Mouse (Mus musculus): ENCODE data around the gene Gan. TPM values are rescaled to one million over a fixed set of nuclear protein-coding genes. Genes with fewer than 3 reads are reported as not detected.
A peak's percentile ranks its signal among the peaks of the same experiment; 100 is the strongest.

The Gan gene
- total and polyA plus RNA-seq, 3 experiments, result 1.8 to 11.7 (median 5.0) TPM

- peaks cover 42% of the 10 kb centered on the region for H3K4me1 ChIP-seq (ENCODE audit: insufficient read depth, low read depth, low read length)
- peaks cover 8% of the 10 kb centered on the region; the same call in 1 of the 2 replicates for H3K9me3 ChIP-seq (replicated peaks)
- H3K27me3 ChIP-seq (ENCODE audit: insufficient read depth, low read length), result peaks cover 34% of the 10 kb centered on the region
- H3K36me3 ChIP-seq (replicated peaks), result peaks cover 11% of the 10 kb centered on the region
- TF ChIP-seq GATA2 (IDR thresholded peaks at IDR 0.05; ENCODE audit: borderline replicate concordance, low read depth, low read length) (no peak), GATA1 (IDR thresholded peaks at IDR 0.05; ENCODE audit: borderline replicate concordance, low read length) (no peak), TAL1 (conservative IDR thresholded peaks at IDR 0.05; ENCODE audit: low read depth, low read length) (no peak), CTCF (IDR thresholded peaks at IDR 0.05; ENCODE audit: low read depth, low read length) (no peak)
- DNase-seq (ENCODE audit: low spot score) (no peak), ATAC-seq (ENCODE audit: extremely low read depth, insufficient number of reproducible peaks, low FRiP score, poor library complexity, severe bottlenecking) (no peak)
- H3K4me3 ChIP-seq (ENCODE audit: low read depth, low read length), result no peak overlapping the region
These were observed 96.6 kb downstream of the Gan start for GRCm38 (mm10) chr8:117254496-117254895.

GRCm38 (mm10) chr8:117256292-117256938 is 98.5 kb downstream of the Gan start:
- H3K9me3 ChIP-seq (replicated peaks), result peaks cover 8% of the 10 kb centered on the region; the same call in 1 of the 2 replicates
- TF ChIP-seq GATA1 (IDR thresholded peaks at IDR 0.05; ENCODE audit: borderline replicate concordance, low read length) (no peak), CTCF (IDR thresholded peaks at IDR 0.05; ENCODE audit: low read depth, low read length) (no peak), GATA2 (IDR thresholded peaks at IDR 0.05; ENCODE audit: borderline replicate concordance, low read depth, low read length) (no peak), POLR2AphosphoS5 (IDR thresholded peaks at IDR 0.05; ENCODE audit: insufficient replicate concordance, low read depth, low read length) (no peak), TAL1 (conservative IDR thresholded peaks at IDR 0.05; ENCODE audit: low read depth, low read length) (no peak)
- peaks cover 54% of the 10 kb centered on the region for H3K4me1 ChIP-seq (ENCODE audit: insufficient read depth, low read depth, low read length)
- peaks cover 28% of the 10 kb centered on the region for H3K36me3 ChIP-seq (replicated peaks)
- H3K27me3 ChIP-seq (ENCODE audit: insufficient read depth, low read length), result peaks cover 27% of the 10 kb centered on the region
- DNase-seq (ENCODE audit: low spot score) (peak; percentile 97), ATAC-seq (ENCODE audit: extremely low read depth, insufficient number of reproducible peaks, low FRiP score, poor library complexity, severe bottlenecking) (peak; percentile 69)
- H3K4me3 ChIP-seq (ENCODE audit: low read depth, low read length), result peak overlapping the region; percentile 94

GRCm38 (mm10) chr8:117257029-117257820 is 99.3 kb downstream of the Gan start, which contains the start of gene Cmip:
Cmip (plus strand) TSS chr8:117257064.
- DNase-seq (ENCODE audit: low spot score), result peak; percentile 60
- peaks cover 34% of the 10 kb centered on the region for H3K36me3 ChIP-seq (replicated peaks)
- peak within 1 kb of the TSS; percentile 94 for H3K4me3 ChIP-seq (ENCODE audit: low read depth, low read length)
- H3K27me3 ChIP-seq (ENCODE audit: insufficient read depth, low read length), result peaks cover 24% of the 10 kb centered on the region
- H3K4me1 ChIP-seq (ENCODE audit: insufficient read depth, low read depth, low read length), result peaks cover 62% of the 10 kb centered on the region
- H3K9me3 ChIP-seq (replicated peaks), result peaks cover 8% of the 10 kb centered on the region; the same call in 1 of the 2 replicates
- TF ChIP-seq GATA1 (IDR thresholded peaks at IDR 0.05; ENCODE audit: borderline replicate concordance, low read length) (no peak), POLR2AphosphoS5 (IDR thresholded peaks at IDR 0.05; ENCODE audit: insufficient replicate concordance, low read depth, low read length) (no peak), TAL1 (conservative IDR thresholded peaks at IDR 0.05; ENCODE audit: low read depth, low read length) (no peak), CTCF (IDR thresholded peaks at IDR 0.05; ENCODE audit: low read depth, low read length) (no peak), GATA2 (IDR thresholded peaks at IDR 0.05; ENCODE audit: borderline replicate concordance, low read depth, low read length) (no peak)
- ATAC-seq (ENCODE audit: extremely low read depth, insufficient number of reproducible peaks, low FRiP score, poor library complexity, severe bottlenecking), result no peak

GRCm38 (mm10) chr8:117257821-117258575 is 100.1 kb downstream of the Gan start:
- Histone ChIP-seq H3K4me3 (ENCODE audit: low read depth, low read length) (peak overlapping the region; percentile 94), H3K36me3 (replicated peaks) (peaks cover 34% of the 10 kb centered on the region), H3K4me1 (ENCODE audit: insufficient read depth, low read depth, low read length) (peaks cover 63% of the 10 kb centered on the region), H3K27me3 (ENCODE audit: insufficient read depth, low read length) (peaks cover 18% of the 10 kb centered on the region), H3K9me3 (replicated peaks) (peaks cover 8% of the 10 kb centered on the region; the same call in 1 of the 2 replicates)
- ATAC-seq (ENCODE audit: extremely low read depth, insufficient number of reproducible peaks, low FRiP score, poor library complexity, severe bottlenecking), result no peak
- TF ChIP-seq TAL1 (conservative IDR thresholded peaks at IDR 0.05; ENCODE audit: low read depth, low read length), result no peak
- no peak for TF ChIP-seq CTCF (IDR thresholded peaks at IDR 0.05; ENCODE audit: low read depth, low read length)
- no peak for TF ChIP-seq GATA1 (IDR thresholded peaks at IDR 0.05; ENCODE audit: borderline replicate concordance, low read length)
- TF ChIP-seq POLR2AphosphoS5 (IDR thresholded peaks at IDR 0.05; ENCODE audit: insufficient replicate concordance, low read depth, low read length), result no peak
- TF ChIP-seq GATA2 (IDR thresholded peaks at IDR 0.05; ENCODE audit: borderline replicate concordance, low read depth, low read length), result no peak
- DNase-seq (ENCODE audit: low spot score), result peak; percentile 62

- TF ChIP-seq TAL1 (conservative IDR thresholded peaks at IDR 0.05; ENCODE audit: low read depth, low read length) (no peak), POLR2AphosphoS5 (IDR thresholded peaks at IDR 0.05; ENCODE audit: insufficient replicate concordance, low read depth, low read length) (no peak), GATA1 (IDR thresholded peaks at IDR 0.05; ENCODE audit: borderline replicate concordance, low read length) (no peak), GATA2 (IDR thresholded peaks at IDR 0.05; ENCODE audit: borderline replicate concordance, low read depth, low read length) (no peak), CTCF (IDR thresholded peaks at IDR 0.05; ENCODE audit: low read depth, low read length) (no peak)
- peaks cover 68% of the 10 kb centered on the region for H3K4me1 ChIP-seq (ENCODE audit: insufficient read depth, low read depth, low read length)
These were observed 100.7 kb downstream of the Gan start for GRCm38 (mm10) chr8:117258576-117259040.

More at GRCm38 (mm10) chr8:117258576-117259040, 100.7 kb downstream of the Gan start:
- ATAC-seq (ENCODE audit: extremely low read depth, insufficient number of reproducible peaks, low FRiP score, poor library complexity, severe bottlenecking) (no peak), DNase-seq (ENCODE audit: low spot score) (peak; percentile 20)
- Histone ChIP-seq H3K9me3 (replicated peaks) (peaks cover 3% of the 10 kb centered on the region; the same call in 1 of the 2 replicates), H3K36me3 (replicated peaks) (peaks cover 34% of the 10 kb centered on the region), H3K27me3 (ENCODE audit: insufficient read depth, low read length) (peaks cover 16% of the 10 kb centered on the region), H3K4me3 (ENCODE audit: low read depth, low read length) (peak overlapping the region; percentile 94)

Data from G1E (cell line).